Mouse (Mus musculus) embryonic facial prominence, embryonic 12.5 days (tissue): ENCODE data around the gene Myo1a. TPM values are rescaled to one million over a fixed set of nuclear protein-coding genes. Genes with fewer than 3 reads are reported as not detected.

ENCODE experiments used
- ATAC-seq: fragments of 200-750 bp; cut with Nextera tagmentation; 2 replicates; pipeline ENCODE4 v1.8.0; 2017; ENCODE audit not compliant: insufficient number of reproducible peaks, insufficient read depth, low FRiP score, low TSS enrichment
- H3K27ac ChIP-seq: fragments of 300-500 bp; sonication (generic); 2 replicates; pipeline ENCODE4 v1.5.1; 2016; ENCODE audit warnings: mild to moderate bottlenecking
- H3K27me3 ChIP-seq: fragments of 300-500 bp; sonication (generic); 2 replicates; pipeline ENCODE4 v1.6.1; 2016; ENCODE audit warnings: mild to moderate bottlenecking, moderate library complexity
- H3K36me3 ChIP-seq: fragments of 300-500 bp; sonication (generic); 2 replicates; pipeline ENCODE4 v1.6.1; 2016; ENCODE audit warnings: mild to moderate bottlenecking
- H3K4me1 ChIP-seq: fragments of 300-500 bp; sonication (generic); 2 replicates; pipeline ENCODE4 v1.6.1; 2016
- H3K4me2 ChIP-seq: fragments of 300-500 bp; sonication (generic); replicated peaks from 2 replicates; pipeline ENCODE4 v1.6.1; 2016; ENCODE audit warnings: mild to moderate bottlenecking, moderate library complexity
- H3K4me3 ChIP-seq: fragments of 300-500 bp; sonication (generic); 2 replicates; pipeline ENCODE4 v1.5.1; 2016; ENCODE audit warnings: mild to moderate bottlenecking
- H3K9ac ChIP-seq: fragments of 300-500 bp; sonication (generic); 2 replicates; pipeline ENCODE4 v1.6.1; 2016; ENCODE audit warnings: mild to moderate bottlenecking, moderate library complexity
- H3K9me3 ChIP-seq: fragments of 300-500 bp; sonication (generic); 2 replicates; pipeline ENCODE4 v1.6.1; 2016; ENCODE audit warnings: mild to moderate bottlenecking, moderate library complexity
- WGBS: fragments of 180-500 bp; shearing (Covaris S2); methylation state at CpG from one replicate; pipeline ENCODE4 v1.1.7; 2016; 5-methylcytosine and 5-hydroxymethylcytosine counted together
- polyA plus RNA-seq: library from polyadenylated mRNA; unstranded; fragments of >200 nt; fragmentation: Nextera tagmentation; extraction: Ambion mirVana; gene quantifications from 2 replicates; pipeline ENCODE4 v1.2.1, GENCODE M21; 2016

Myo1a gene
- polyA plus RNA-seq, 1 experiment from 2014 or later: 0.58 TPM

- 38% methylated on average over 5 of the region's 5 CpGs for WGBS
These were observed 29.5 kb downstream of the Myo1a start for GRCm38 (mm10) chr10:127734434-127734833.

GRCm38 (mm10) chr10:127736266-127736665, 31.3 kb downstream of the Myo1a start:
- no peaks in the 10 kb centered on the region for H3K9me3 ChIP-seq
- WGBS: 62% methylated on average over 2 of the region's 2 CpGs
- peaks cover 9% of the 10 kb centered on the region for H3K4me1 ChIP-seq
- peaks cover 1% of the 10 kb centered on the region for H3K36me3 ChIP-seq
- no peak overlapping the region for H3K9ac ChIP-seq
- H3K27me3 ChIP-seq: no peaks in the 10 kb centered on the region
- H3K4me3 ChIP-seq: no peak overlapping the region
- ATAC-seq: no peak
- no peak overlapping the region for H3K4me2 ChIP-seq
- H3K27ac ChIP-seq: no peak overlapping the region

More at GRCm38 (mm10) chr10:127734434-127734833, 29.5 kb downstream of the Myo1a start:
- Histone ChIP-seq H3K4me2 (no peak overlapping the region), H3K4me3 (no peak overlapping the region), H3K4me1 (0 out of 2 replicates have a peak, but pooled peaks cover 6% of the 10 kb centered on the region), H3K27me3 (no peaks in the 10 kb centered on the region), H3K9ac (no peak overlapping the region), H3K9me3 (no peaks in the 10 kb centered on the region), H3K27ac (no peak overlapping the region), H3K36me3 (no peaks in the 10 kb centered on the region)
- ATAC-seq: no peak

GRCm38 (mm10) chr10:127736916-127737315, 31.9 kb downstream of the Myo1a start:
- 65% methylated on average over 4 of the region's 4 CpGs for WGBS
- Histone ChIP-seq H3K4me2 (no peak overlapping the region), H3K4me1 (peaks cover 7% of the 10 kb centered on the region), H3K9ac (no peak overlapping the region), H3K27me3 (no peaks in the 10 kb centered on the region), H3K36me3 (peaks cover 8% of the 10 kb centered on the region), H3K9me3 (no peaks in the 10 kb centered on the region), H3K4me3 (no peak overlapping the region), H3K27ac (no peak overlapping the region)
- ATAC-seq: no peak

GRCm38 (mm10) chr10:127737552-127737951, 32.6 kb downstream of the Myo1a start:
- Histone ChIP-seq H3K4me3 (no peak overlapping the region), H3K4me1 (peaks cover 7% of the 10 kb centered on the region), H3K27ac (no peak overlapping the region), H3K36me3 (peaks cover 14% of the 10 kb centered on the region), H3K27me3 (no peaks in the 10 kb centered on the region), H3K9me3 (no peaks in the 10 kb centered on the region), H3K4me2 (no peak overlapping the region), H3K9ac (no peak overlapping the region)
- WGBS: 25% methylated on average over 2 of the region's 2 CpGs
- ATAC-seq: no peak

GRCm38 (mm10) chr10:127738151-127738882, 33.3 kb downstream of the Myo1a start:
- Histone ChIP-seq H3K9ac (no peak overlapping the region), H3K4me2 (peak overlapping the region; percentile 49), H3K36me3 (peaks cover 22% of the 10 kb centered on the region), H3K27ac (no peak overlapping the region), H3K9me3 (no peaks in the 10 kb centered on the region), H3K27me3 (no peaks in the 10 kb centered on the region), H3K4me1 (peaks cover 7% of the 10 kb centered on the region), H3K4me3 (no peak overlapping the region; the same call in 1 of the 2 replicates)
- ATAC-seq: no peak
- 46% methylated on average over 13 of the region's 13 CpGs for WGBS

GRCm38 (mm10) chr10:127739083-127739660, 34.2 kb downstream of the Myo1a start, which contains the start of gene Zbtb39:
Zbtb39 (plus strand) TSS chr10:127739538.
- H3K27ac ChIP-seq: peak within 1 kb of the TSS; percentile 86
- peak within 1 kb of the TSS; percentile 98 for H3K9ac ChIP-seq
- H3K4me3 ChIP-seq: peak within 1 kb of the TSS; percentile 98
- no peaks in the 10 kb centered on the region for H3K9me3 ChIP-seq
- peak within 1 kb of the TSS; percentile 71 for H3K4me2 ChIP-seq
- H3K36me3 ChIP-seq: peaks cover 30% of the 10 kb centered on the region
- peaks cover 7% of the 10 kb centered on the region for H3K4me1 ChIP-seq
- peak; percentile 62 for ATAC-seq
- no peaks in the 10 kb centered on the region for H3K27me3 ChIP-seq
- WGBS: under 1% methylated on average over 40 of the region's 61 CpGs

GRCm38 (mm10) chr10:127739661-127740161, 34.7 kb downstream of the Myo1a start:
- 0% methylated on average over 44 of the region's 55 CpGs for WGBS
- H3K9me3 ChIP-seq: no peaks in the 10 kb centered on the region
- ATAC-seq: peak; percentile 53

GRCm38 (mm10) chr10:127744661-127745060, 39.7 kb downstream of the Myo1a start:
- no peaks in the 10 kb centered on the region for H3K27me3 ChIP-seq
- no peak overlapping the region for H3K4me2 ChIP-seq
- no peak overlapping the region for H3K4me3 ChIP-seq
- peaks cover 69% of the 10 kb centered on the region for H3K36me3 ChIP-seq
- H3K9ac ChIP-seq: no peak overlapping the region
- no peak; the same call in 1 of the 2 replicates for ATAC-seq
- WGBS: 68% methylated on average over 5 of the region's 5 CpGs
- H3K4me1 ChIP-seq: peaks cover 15% of the 10 kb centered on the region
- no peaks in the 10 kb centered on the region for H3K9me3 ChIP-seq
- H3K27ac ChIP-seq: no peak overlapping the region

More at GRCm38 (mm10) chr10:127739661-127740161, 34.7 kb downstream of the Myo1a start:
- peaks cover 7% of the 10 kb centered on the region for H3K4me1 ChIP-seq
- peak overlapping the region; percentile 98 for H3K9ac ChIP-seq
- H3K27me3 ChIP-seq: no peaks in the 10 kb centered on the region
- peak overlapping the region; percentile 71 for H3K4me2 ChIP-seq
- peak overlapping the region; percentile 86 for H3K27ac ChIP-seq
- H3K36me3 ChIP-seq: peaks cover 36% of the 10 kb centered on the region
- H3K4me3 ChIP-seq: peak overlapping the region; percentile 98

- no peak for ATAC-seq
- H3K9me3 ChIP-seq: no peaks in the 10 kb centered on the region
- peaks cover 69% of the 10 kb centered on the region for H3K36me3 ChIP-seq
- H3K27me3 ChIP-seq: no peaks in the 10 kb centered on the region
- 83% methylated on average over 5 of the region's 5 CpGs for WGBS
- no peak overlapping the region for H3K4me3 ChIP-seq
- H3K27ac ChIP-seq: no peak overlapping the region
- H3K4me1 ChIP-seq: peaks cover 11% of the 10 kb centered on the region; the same call in 1 of the 2 replicates
- no peak overlapping the region for H3K9ac ChIP-seq
- H3K4me2 ChIP-seq: no peak overlapping the region
These were observed 40.9 kb downstream of the Myo1a start for GRCm38 (mm10) chr10:127745886-127746285.

- Histone ChIP-seq H3K4me3 (no peak overlapping the region), H3K9ac (no peak overlapping the region), H3K27me3 (no peaks in the 10 kb centered on the region), H3K9me3 (no peaks in the 10 kb centered on the region), H3K36me3 (peaks cover 59% of the 10 kb centered on the region), H3K4me2 (no peak overlapping the region), H3K4me1 (peaks cover 10% of the 10 kb centered on the region; the same call in 1 of the 2 replicates), H3K27ac (no peak overlapping the region)
- ATAC-seq: no peak
- WGBS: 83% methylated on average over 8 of the region's 8 CpGs
These were observed 42.3 kb downstream of the Myo1a start for GRCm38 (mm10) chr10:127747254-127747653.

GRCm38 (mm10) chr10:127748847-127749612, 44.1 kb downstream of the Myo1a start:
- peaks cover 10% of the 10 kb centered on the region; the same call in 1 of the 2 replicates for H3K4me1 ChIP-seq
- no peak overlapping the region for H3K4me3 ChIP-seq
- H3K9ac ChIP-seq: no peak overlapping the region
- WGBS: 12% methylated on average over 8 of the region's 8 CpGs
- no peaks in the 10 kb centered on the region for H3K27me3 ChIP-seq
- peaks cover 41% of the 10 kb centered on the region for H3K36me3 ChIP-seq
- H3K9me3 ChIP-seq: no peaks in the 10 kb centered on the region
- H3K27ac ChIP-seq: no peak overlapping the region
- H3K4me2 ChIP-seq: no peak overlapping the region
- ATAC-seq: no peak
